Mouse (Mus musculus): ENCODE results near the gene 2610528J11Rik. TPM values are rescaled to one million over a fixed set of nuclear protein-coding genes. Genes with fewer than 3 reads are reported as not detected.

The 2610528J11Rik gene
- polyA plus RNA-seq, 1 experiment = not detected

GRCm38 (mm10) chr4:118564062-118564925, 37.5 kb downstream of the 2610528J11Rik start:
- Histone ChIP-seq H3K4me3 (ENCODE audit: insufficient read depth, low read depth, low read length) (no peak overlapping the region), H3K27ac (replicated peaks; ENCODE audit: low read depth, low read length) (no peak overlapping the region), H3K4me1 (ENCODE audit: control insufficient read depth, insufficient read depth, insufficient read length, low read length) (no peaks in the 10 kb centered on the region)

- no peak overlapping the region for H3K4me3 ChIP-seq (ENCODE audit: insufficient read depth, low read depth, low read length)
- H3K27ac ChIP-seq (replicated peaks; ENCODE audit: low read depth, low read length) = no peak overlapping the region
- H3K4me1 ChIP-seq (ENCODE audit: control insufficient read depth, insufficient read depth, insufficient read length, low read length) = no peaks in the 10 kb centered on the region
These were observed 38.1 kb downstream of the 2610528J11Rik start for GRCm38 (mm10) chr4:118564926-118565279.

- no peak overlapping the region for H3K4me3 ChIP-seq (ENCODE audit: insufficient read depth, low read depth, low read length)
- H3K27ac ChIP-seq (replicated peaks; ENCODE audit: low read depth, low read length) = no peak overlapping the region
- no peaks in the 10 kb centered on the region for H3K4me1 ChIP-seq (ENCODE audit: control insufficient read depth, insufficient read depth, insufficient read length, low read length)
These were observed 39.4 kb downstream of the 2610528J11Rik start for GRCm38 (mm10) chr4:118566161-118566676.

GRCm38 (mm10) chr4:118568709-118569108, 41.9 kb downstream of the 2610528J11Rik start:
- Histone ChIP-seq H3K4me1 (ENCODE audit: control insufficient read depth, insufficient read depth, insufficient read length, low read length) (no peaks in the 10 kb centered on the region), H3K27ac (replicated peaks; ENCODE audit: low read depth, low read length) (no peak overlapping the region), H3K4me3 (ENCODE audit: insufficient read depth, low read depth, low read length) (no peak overlapping the region)

GRCm38 (mm10) chr4:118569320-118569719, 42.5 kb downstream of the 2610528J11Rik start:
- no peak overlapping the region for H3K27ac ChIP-seq (replicated peaks; ENCODE audit: low read depth, low read length)
- no peak overlapping the region for H3K4me3 ChIP-seq (ENCODE audit: insufficient read depth, low read depth, low read length)
- H3K4me1 ChIP-seq (ENCODE audit: control insufficient read depth, insufficient read depth, insufficient read length, low read length) = no peaks in the 10 kb centered on the region

GRCm38 (mm10) chr4:118571441-118571840, 44.6 kb downstream of the 2610528J11Rik start:
- H3K4me3 ChIP-seq (ENCODE audit: insufficient read depth, low read depth, low read length) = no peak overlapping the region
- H3K4me1 ChIP-seq (ENCODE audit: control insufficient read depth, insufficient read depth, insufficient read length, low read length) = no peaks in the 10 kb centered on the region
- no peak overlapping the region for H3K27ac ChIP-seq (replicated peaks; ENCODE audit: low read depth, low read length)

GRCm38 (mm10) chr4:118576097-118576496, 49.3 kb downstream of the 2610528J11Rik start:
- Histone ChIP-seq H3K4me1 (ENCODE audit: control insufficient read depth, insufficient read depth, insufficient read length, low read length) (no peaks in the 10 kb centered on the region), H3K4me3 (ENCODE audit: insufficient read depth, low read depth, low read length) (no peak overlapping the region), H3K27ac (replicated peaks; ENCODE audit: low read depth, low read length) (no peak overlapping the region)

- no peak overlapping the region for H3K27ac ChIP-seq (replicated peaks; ENCODE audit: low read depth, low read length)
- H3K4me1 ChIP-seq (ENCODE audit: control insufficient read depth, insufficient read depth, insufficient read length, low read length) = no peaks in the 10 kb centered on the region
- H3K4me3 ChIP-seq (ENCODE audit: insufficient read depth, low read depth, low read length) = no peak overlapping the region
These were observed 52.5 kb downstream of the 2610528J11Rik start for GRCm38 (mm10) chr4:118579313-118579712.

Other genes starting within 250 kb of the 2610528J11Rik start
- 0.67 and 0.88 TPM in 2 replicates for gene Ptprf, start 235.6 kb upstream of the 2610528J11Rik start, polyA plus RNA-seq (2012; ENCODE audit: insufficient read depth, insufficient read length, missing spikeins)
- 4.0 and 6.1 TPM in 2 replicates for gene Szt2, start 117.7 kb upstream of the 2610528J11Rik start, polyA plus RNA-seq (2012; ENCODE audit: insufficient read depth, insufficient read length, missing spikeins)
- 38.0 and 38.3 TPM in 2 replicates for gene Med8, start 117.7 kb upstream of the 2610528J11Rik start, polyA plus RNA-seq (2012; ENCODE audit: insufficient read depth, insufficient read length, missing spikeins)
- 9.4 and 10.7 TPM in 2 replicates for gene Elovl1, start 98.9 kb upstream of the 2610528J11Rik start, polyA plus RNA-seq (2012; ENCODE audit: insufficient read depth, insufficient read length, missing spikeins)
- 1.6 TPM in 1 of 2 replicates, not detected in the other for gene Cdc20, start 89.6 kb upstream of the 2610528J11Rik start, polyA plus RNA-seq (2012; ENCODE audit: insufficient read depth, insufficient read length, missing spikeins)
- gene Mpl, start 69.5 kb upstream of the 2610528J11Rik start, polyA plus RNA-seq (2012; ENCODE audit: insufficient read depth, insufficient read length, missing spikeins) = not detected in 2 replicates
- 8.1 and 18.8 TPM in 2 replicates for gene Tie1, start 36.9 kb upstream of the 2610528J11Rik start, polyA plus RNA-seq (2012; ENCODE audit: insufficient read depth, insufficient read length, missing spikeins)
- not detected in 2 replicates for gene Tmem125, start 17.0 kb downstream of the 2610528J11Rik start, polyA plus RNA-seq (2012; ENCODE audit: insufficient read depth, insufficient read length, missing spikeins)
- gene Cfap57, start 93.8 kb downstream of the 2610528J11Rik start, polyA plus RNA-seq (2012; ENCODE audit: insufficient read depth, insufficient read length, missing spikeins) = not detected in 2 replicates
- gene Ebna1bp2, start 93.8 kb downstream of the 2610528J11Rik start, polyA plus RNA-seq (2012; ENCODE audit: insufficient read depth, insufficient read length, missing spikeins) = 45.1 and 47.8 TPM in 2 replicates
- gene Olfr62, start 132.0 kb downstream of the 2610528J11Rik start, polyA plus RNA-seq (2012; ENCODE audit: insufficient read depth, insufficient read length, missing spikeins) = not detected in 2 replicates
- not detected in 2 replicates for gene Olfr1342, start 165.8 kb downstream of the 2610528J11Rik start, polyA plus RNA-seq (2012; ENCODE audit: insufficient read depth, insufficient read length, missing spikeins)
- not detected in 2 replicates for gene Olfr1341, start 176.5 kb downstream of the 2610528J11Rik start, polyA plus RNA-seq (2012; ENCODE audit: insufficient read depth, insufficient read length, missing spikeins)
- gene Olfr1340, start 193.1 kb downstream of the 2610528J11Rik start, polyA plus RNA-seq (2012; ENCODE audit: insufficient read depth, insufficient read length, missing spikeins) = not detected in 2 replicates
- gene Olfr1339, start 205.2 kb downstream of the 2610528J11Rik start, polyA plus RNA-seq (2012; ENCODE audit: insufficient read depth, insufficient read length, missing spikeins) = not detected in 2 replicates
- gene Olfr1338, start 231.7 kb downstream of the 2610528J11Rik start, polyA plus RNA-seq (2012; ENCODE audit: insufficient read depth, insufficient read length, missing spikeins) = not detected in 2 replicates